Mouse (Mus musculus): ENCODE data around the gene Myh9.

Myh9 gene

GRCm38 (mm10) chr15:77828242-77828641, 13.7 kb downstream of the Myh9 start:
- DNase-seq (ENCODE audit: low read depth, low spot score): no peak

GRCm38 (mm10) chr15:77827794-77828193, 14.2 kb downstream of the Myh9 start:
- no peak for DNase-seq (ENCODE audit: low read depth, low spot score)

GRCm38 (mm10) chr15:77827379-77827778, 14.6 kb downstream of the Myh9 start:
- DNase-seq (ENCODE audit: low read depth, low spot score): peak; percentile 67

- DNase-seq (ENCODE audit: low read depth, low spot score): no peak
These were observed 16.6 kb downstream of the Myh9 start for GRCm38 (mm10) chr15:77825382-77825781.

GRCm38 (mm10) chr15:77824321-77824720, 17.7 kb downstream of the Myh9 start:
- DNase-seq (ENCODE audit: low read depth, low spot score): no peak

GRCm38 (mm10) chr15:77823634-77824033, 18.3 kb downstream of the Myh9 start:
- DNase-seq (ENCODE audit: low read depth, low spot score): no peak

- DNase-seq (ENCODE audit: low read depth, low spot score): no peak
These were observed 18.8 kb downstream of the Myh9 start for GRCm38 (mm10) chr15:77823196-77823595.

GRCm38 (mm10) chr15:77822671-77823070, 19.3 kb downstream of the Myh9 start:
- DNase-seq (ENCODE audit: low read depth, low spot score): no peak

- DNase-seq (ENCODE audit: low read depth, low spot score): no peak
These were observed 19.9 kb downstream of the Myh9 start for GRCm38 (mm10) chr15:77822057-77822466.

- DNase-seq (ENCODE audit: low read depth, low spot score): no peak
These were observed 20.6 kb downstream of the Myh9 start for GRCm38 (mm10) chr15:77821424-77821823.

- DNase-seq (ENCODE audit: low read depth, low spot score): no peak
These were observed 21.4 kb downstream of the Myh9 start for GRCm38 (mm10) chr15:77820480-77821163.

GRCm38 (mm10) chr15:77819894-77820387, 22.0 kb downstream of the Myh9 start:
- DNase-seq (ENCODE audit: low read depth, low spot score): no peak

GRCm38 (mm10) chr15:77818556-77819158, 23.3 kb downstream of the Myh9 start:
- DNase-seq (ENCODE audit: low read depth, low spot score): no peak

GRCm38 (mm10) chr15:77817417-77817816, 24.6 kb downstream of the Myh9 start:
- DNase-seq (ENCODE audit: low read depth, low spot score): no peak

- DNase-seq (ENCODE audit: low read depth, low spot score): no peak
These were observed 25.4 kb downstream of the Myh9 start for GRCm38 (mm10) chr15:77816601-77816950.

GRCm38 (mm10) chr15:77815867-77816600, 25.9 kb downstream of the Myh9 start:
- no peak for DNase-seq (ENCODE audit: low read depth, low spot score)

- no peak for DNase-seq (ENCODE audit: low read depth, low spot score)
These were observed 28.2 kb downstream of the Myh9 start for GRCm38 (mm10) chr15:77813639-77814375.

GRCm38 (mm10) chr15:77812578-77812977, 29.4 kb downstream of the Myh9 start:
- DNase-seq (ENCODE audit: low read depth, low spot score): no peak

GRCm38 (mm10) chr15:77811099-77811760, 30.7 kb downstream of the Myh9 start:
- no peak for DNase-seq (ENCODE audit: low read depth, low spot score)

GRCm38 (mm10) chr15:77810416-77811098, 31.4 kb downstream of the Myh9 start:
- DNase-seq (ENCODE audit: low read depth, low spot score): no peak

- DNase-seq (ENCODE audit: low read depth, low spot score): no peak
These were observed 32.5 kb downstream of the Myh9 start for GRCm38 (mm10) chr15:77809434-77809833.
